Mouse (Mus musculus) liver, postnatal 0 days (tissue): Measurements from ENCODE around the gene Cnr1. TPM values are rescaled to one million over a fixed set of nuclear protein-coding genes. Genes with fewer than 3 reads are reported as not detected.

Experiments used
- ATAC-seq: fragments of 200-750 bp; cut with Nextera tagmentation; 2 replicates; pipeline ENCODE4 v1.8.0; 2017; ENCODE audit warnings: mild to moderate bottlenecking, moderate library complexity
- DNase-seq: peaks from one replicate; pipeline ENCODE4 v3.0.0-alpha.2; 2016
- H3K27ac ChIP-seq: fragments of 300-500 bp; sonication (generic); 2 replicates; pipeline ENCODE4 v1.5.1; 2014; ENCODE audit warnings: antibody characterized with exemption, moderate library complexity, mild to moderate bottlenecking, low read depth
- H3K27me3 ChIP-seq: fragments of 300-500 bp; sonication (generic); 2 replicates; pipeline ENCODE4 v1.6.1; 2014; ENCODE audit warnings: low read length, control low read depth, mixed read lengths; ENCODE audit not compliant: insufficient read depth
- H3K36me3 ChIP-seq: fragments of 300-500 bp; sonication (generic); replicated peaks from 2 replicates; pipeline ENCODE4 v1.6.1; 2014; ENCODE audit warnings: mild to moderate bottlenecking, control low read depth, low read length, moderate library complexity, mixed read lengths; ENCODE audit not compliant: insufficient read depth
- H3K4me1 ChIP-seq: fragments of 300-500 bp; sonication (generic); 2 replicates; pipeline ENCODE4 v1.6.1; 2014; ENCODE audit warnings: antibody characterized with exemption, mild to moderate bottlenecking, control low read depth; ENCODE audit not compliant: insufficient read depth
- H3K4me2 ChIP-seq: fragments of 300-500 bp; sonication (generic); 2 replicates; pipeline ENCODE4 v1.6.1; 2014; ENCODE audit warnings: low read depth, mild to moderate bottlenecking, low read length, moderate library complexity, mixed read lengths
- H3K4me3 ChIP-seq: fragments of 300-500 bp; sonication (generic); 2 replicates; pipeline ENCODE4 v1.5.1; 2014; ENCODE audit warnings: low read depth, low read length
- H3K9ac ChIP-seq: fragments of 300-500 bp; sonication (generic); replicated peaks from 2 replicates; pipeline ENCODE4 v1.6.1; 2014; ENCODE audit warnings: mild to moderate bottlenecking, moderate library complexity
- H3K9me3 ChIP-seq: fragments of 300-500 bp; sonication (generic); 2 replicates; pipeline ENCODE4 v1.6.1; 2016; ENCODE audit warnings: mild to moderate bottlenecking, control low read depth, low read length, mixed read lengths
- CTCF ChIP-seq: sonication (generic); IDR thresholded peaks from 2 replicates; pipeline ENCODE4 v1.5.1; 2016; ENCODE audit warnings: antibody characterized with exemption, low read depth
- EP300 ChIP-seq: IDR thresholded peaks from 2 replicates; pipeline ENCODE4 v1.6.1; 2016; ENCODE audit warnings: antibody characterized with exemption, low read depth, mild to moderate bottlenecking
- WGBS: fragments of 180-500 bp; shearing (Covaris S2); extraction: QIAGEN DNeasy Blood & Tissue Kit; methylation state at CpG from one replicate; pipeline ENCODE4 v1.1.7; 2014; ENCODE audit not compliant: insufficient replicate concordance; 5-methylcytosine and 5-hydroxymethylcytosine counted together
- polyA plus RNA-seq: library from polyadenylated mRNA; unstranded; fragments of >200 nt; fragmentation: Nextera tagmentation; extraction: Ambion mirVana; gene quantifications from 2 replicates; pipeline ENCODE4 v1.2.1, GENCODE M21; 2015

Gene Cnr1
- polyA plus RNA-seq, 1 experiment from 2014 or later: 0.08 TPM

DNA sequence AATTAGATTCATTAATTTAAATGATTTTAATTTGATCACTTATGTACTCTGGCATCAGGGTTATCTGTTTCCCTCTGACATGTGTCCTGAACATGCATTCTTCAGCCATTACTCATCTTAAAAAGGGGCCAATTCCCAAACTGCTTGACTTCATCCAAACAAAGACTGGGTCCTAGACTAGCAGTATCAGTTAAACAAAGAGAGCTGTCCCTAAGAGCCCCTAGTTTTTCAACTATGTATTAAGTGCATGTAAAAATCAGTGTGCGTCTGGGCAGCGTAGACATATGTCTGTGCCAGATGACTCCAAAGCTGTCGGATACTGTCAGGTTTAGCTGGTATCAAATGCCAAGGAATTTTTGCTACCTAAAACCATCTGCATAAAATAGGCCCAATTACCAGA lies 23.2 kb downstream of the Cnr1 start:
- H3K36me3 ChIP-seq: no peaks in the 10 kb centered on the region
- no peak overlapping the region for H3K4me3 ChIP-seq
- no peaks in the 10 kb centered on the region for H3K4me1 ChIP-seq
- DNase-seq (no peak), ATAC-seq (no peak)
- 75% methylated on average over 3 of the region's 3 CpGs for WGBS
- TF ChIP-seq CTCF (no peak), EP300 (no peak)
- H3K27ac ChIP-seq: no peak overlapping the region
- no peaks in the 10 kb centered on the region for H3K27me3 ChIP-seq
- no peaks in the 10 kb centered on the region for H3K9me3 ChIP-seq
- no peak overlapping the region for H3K9ac ChIP-seq
- H3K4me2 ChIP-seq: no peak overlapping the region

DNA sequence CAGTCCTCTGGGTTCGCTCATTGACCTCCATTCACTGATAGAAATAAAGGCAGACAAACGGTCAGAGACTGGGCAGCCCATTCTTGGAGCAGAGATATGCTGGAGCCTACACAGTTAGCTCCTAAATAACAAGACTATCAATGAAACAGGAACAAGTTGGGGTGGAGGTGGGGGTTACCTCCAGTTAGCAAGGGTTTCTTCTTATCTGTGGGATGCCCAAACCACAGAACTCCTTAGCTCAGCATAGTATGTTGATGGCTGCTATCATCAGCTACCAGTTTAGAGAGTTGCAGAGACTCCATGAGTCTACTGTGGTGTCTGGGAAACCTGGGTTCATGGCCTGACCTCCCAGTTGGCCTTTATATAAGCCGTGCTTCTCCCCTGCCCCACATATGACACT lies 33.0 kb downstream of the Cnr1 start:
- DNase-seq (no peak), ATAC-seq (no peak)
- 56% methylated on average over 3 of the region's 3 CpGs for WGBS
- Histone ChIP-seq H3K9ac (no peak overlapping the region), H3K36me3 (no peaks in the 10 kb centered on the region), H3K9me3 (no peaks in the 10 kb centered on the region), H3K4me1 (no peaks in the 10 kb centered on the region), H3K4me3 (no peak overlapping the region), H3K4me2 (no peak overlapping the region), H3K27me3 (no peaks in the 10 kb centered on the region), H3K27ac (no peak overlapping the region)
- TF ChIP-seq CTCF (no peak), EP300 (no peak)

DNA sequence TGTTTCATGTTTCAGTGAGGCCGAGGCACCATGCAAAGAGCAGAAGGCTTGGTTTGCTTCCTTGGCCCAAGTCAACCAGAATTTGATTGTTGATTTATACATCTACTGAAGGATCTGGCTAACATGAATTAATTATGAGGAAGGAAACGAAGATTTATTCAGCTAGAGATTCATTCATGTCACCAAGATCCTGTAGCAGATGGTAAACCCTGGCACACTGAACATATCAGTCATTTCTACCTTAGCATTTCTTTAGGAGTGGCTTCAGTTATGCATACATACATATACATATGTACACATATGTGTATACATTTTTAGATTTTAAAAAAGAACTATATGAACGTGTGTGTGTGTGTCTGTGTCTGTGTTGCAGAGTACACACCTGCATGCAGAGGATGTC lies 34.1 kb downstream of the Cnr1 start:
- Histone ChIP-seq H3K9me3 (no peaks in the 10 kb centered on the region), H3K27me3 (no peaks in the 10 kb centered on the region), H3K9ac (no peak overlapping the region), H3K4me2 (no peak overlapping the region), H3K4me1 (no peaks in the 10 kb centered on the region), H3K4me3 (no peak overlapping the region), H3K27ac (no peak overlapping the region), H3K36me3 (no peaks in the 10 kb centered on the region)
- ATAC-seq (no peak), DNase-seq (no peak)
- WGBS: 65% methylated on average over 3 of the region's 3 CpGs
- no peak for TF ChIP-seq EP300
- TF ChIP-seq CTCF: no peak

DNA sequence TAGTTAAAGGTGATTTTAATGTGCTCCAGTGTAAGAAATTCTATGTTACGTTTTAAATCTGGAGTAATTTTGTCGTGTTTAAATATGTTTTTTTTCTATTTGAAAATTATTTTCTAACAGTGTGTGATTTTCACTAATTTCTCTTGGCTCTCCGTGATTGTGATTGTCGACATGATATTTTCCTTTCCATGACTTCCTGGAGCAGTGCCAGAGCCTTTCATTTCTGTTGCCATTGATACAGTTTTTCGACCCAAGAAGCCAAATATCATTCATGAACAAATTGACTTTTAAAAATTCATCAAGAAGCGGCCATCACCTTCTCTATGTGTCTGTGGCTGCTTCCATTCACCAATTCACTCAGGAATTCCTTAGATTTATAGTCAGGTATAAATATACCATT lies 35.4 kb downstream of the Cnr1 start:
- H3K4me2 ChIP-seq: no peak overlapping the region
- H3K4me3 ChIP-seq: no peak overlapping the region
- TF ChIP-seq EP300 (no peak), CTCF (no peak)
- no peak overlapping the region for H3K9ac ChIP-seq
- WGBS: 78% methylated on average over 6 of the region's 6 CpGs
- no peaks in the 10 kb centered on the region for H3K9me3 ChIP-seq
- DNase-seq (no peak), ATAC-seq (no peak)
- no peaks in the 10 kb centered on the region for H3K36me3 ChIP-seq
- H3K27me3 ChIP-seq: no peaks in the 10 kb centered on the region
- no peak overlapping the region for H3K27ac ChIP-seq
- no peaks in the 10 kb centered on the region for H3K4me1 ChIP-seq

DNA sequence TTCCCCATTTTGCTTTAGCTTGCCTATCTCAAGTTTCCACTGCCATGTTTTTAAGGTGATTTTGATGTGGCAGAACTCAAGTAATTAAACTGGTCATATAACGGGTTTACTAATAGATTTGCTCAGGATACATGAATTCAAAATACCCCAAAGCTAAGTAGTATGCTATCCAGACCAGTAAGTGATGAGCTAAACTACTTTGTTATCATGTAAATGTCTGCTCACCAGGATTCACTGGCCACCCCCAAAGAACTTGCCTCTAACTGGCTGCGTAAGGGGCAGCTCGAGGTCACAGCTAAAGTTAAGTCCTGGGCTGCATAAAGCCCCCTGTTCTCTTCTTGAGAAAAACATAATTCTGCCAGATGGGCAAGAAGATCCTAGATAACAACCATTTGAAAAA lies 46.3 kb downstream of the Cnr1 start:
- no peaks in the 10 kb centered on the region for H3K27me3 ChIP-seq
- TF ChIP-seq EP300: no peak
- no peak for TF ChIP-seq CTCF
- WGBS: 80% methylated on average over 3 of the region's 3 CpGs
- H3K36me3 ChIP-seq: no peaks in the 10 kb centered on the region
- H3K27ac ChIP-seq: no peak overlapping the region
- no peak overlapping the region for H3K9ac ChIP-seq
- DNase-seq (no peak), ATAC-seq (no peak)
- no peaks in the 10 kb centered on the region for H3K9me3 ChIP-seq
- no peak overlapping the region for H3K4me3 ChIP-seq
- no peaks in the 10 kb centered on the region for H3K4me1 ChIP-seq
- no peak overlapping the region for H3K4me2 ChIP-seq

DNA sequence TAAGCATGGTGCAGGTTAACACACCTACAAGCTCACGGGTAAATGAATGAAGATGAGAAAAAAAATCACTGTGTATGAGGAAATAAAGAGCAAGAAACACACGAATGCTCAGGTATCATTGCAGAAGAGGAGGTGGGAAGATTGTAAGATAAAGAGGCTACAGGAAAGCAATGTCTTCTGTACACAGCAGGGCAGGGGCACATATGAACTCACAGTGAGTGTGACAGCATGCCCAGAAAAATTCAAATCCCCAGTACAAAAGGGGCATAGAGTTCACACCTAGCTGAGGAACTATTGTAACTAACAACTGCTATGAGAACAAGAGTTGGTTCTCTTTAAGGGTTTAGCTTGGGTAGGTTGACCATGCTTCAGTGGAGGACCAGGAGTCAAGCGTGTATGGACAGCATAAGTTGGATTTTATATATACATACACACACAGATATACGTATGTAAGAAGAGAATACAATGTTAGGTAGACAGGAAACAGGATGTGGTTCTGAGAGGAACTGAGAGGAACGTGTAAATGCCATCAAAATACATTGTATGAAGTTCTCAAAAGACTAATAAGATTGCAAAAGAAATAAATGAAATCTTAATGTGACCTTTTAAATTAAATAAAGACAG lies 64.2 kb downstream of the Cnr1 start:
- Histone ChIP-seq H3K4me3 (no peak overlapping the region), H3K27ac (no peak overlapping the region), H3K4me2 (no peak overlapping the region), H3K4me1 (no peaks in the 10 kb centered on the region), H3K36me3 (no peaks in the 10 kb centered on the region), H3K27me3 (no peaks in the 10 kb centered on the region), H3K9ac (no peak overlapping the region), H3K9me3 (no peaks in the 10 kb centered on the region)
- DNase-seq (no peak), ATAC-seq (no peak)
- no peak for TF ChIP-seq CTCF
- TF ChIP-seq EP300: no peak
- WGBS: 44% methylated on average over 5 of the region's 5 CpGs

DNA sequence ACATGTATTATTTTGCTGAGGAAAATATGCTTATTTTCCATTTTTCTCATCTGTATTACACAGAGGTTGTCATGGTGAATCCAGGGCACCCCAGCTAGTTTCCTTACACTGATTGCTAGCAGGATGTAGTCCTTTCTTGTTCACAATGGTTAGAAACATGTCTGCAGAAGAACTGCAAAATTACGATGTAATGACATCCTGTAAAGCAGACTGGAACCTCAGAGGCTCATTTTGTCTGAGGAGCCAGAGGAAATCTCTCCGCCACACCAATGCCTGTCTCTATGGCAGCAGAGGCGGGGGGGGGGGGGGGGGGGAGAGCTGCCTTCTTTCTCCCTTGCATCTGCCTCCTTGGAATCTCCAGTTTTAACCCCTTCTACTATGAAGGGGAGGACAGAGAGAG lies 68.3 kb downstream of the Cnr1 start:
- 79% methylated on average over 2 of the region's 3 CpGs for WGBS
- TF ChIP-seq EP300 (no peak), CTCF (no peak)
- no peaks in the 10 kb centered on the region; the same call in 1 of the 2 replicates for H3K4me1 ChIP-seq
- H3K9ac ChIP-seq: no peak overlapping the region
- H3K9me3 ChIP-seq: no peaks in the 10 kb centered on the region
- no peaks in the 10 kb centered on the region for H3K36me3 ChIP-seq
- H3K4me2 ChIP-seq: no peak overlapping the region
- ATAC-seq (no peak), DNase-seq (no peak)
- H3K27ac ChIP-seq: no peak overlapping the region
- H3K4me3 ChIP-seq: no peak overlapping the region
- no peaks in the 10 kb centered on the region for H3K27me3 ChIP-seq
